Mouse (Mus musculus) ES-Bruce4 (cell line): Measurements from ENCODE around the gene Prom2.

ENCODE experiments used
- CTCF ChIP-seq: IDR thresholded peaks from one replicate; pipeline ENCODE4 v1.8.1; 2011; ENCODE audit warnings: low read depth, low read length
- POLR2A ChIP-seq: IDR thresholded peaks from one replicate; pipeline ENCODE4 v1.8.1; 2011; ENCODE audit warnings: low read length; ENCODE audit not compliant: insufficient read depth

DNA sequence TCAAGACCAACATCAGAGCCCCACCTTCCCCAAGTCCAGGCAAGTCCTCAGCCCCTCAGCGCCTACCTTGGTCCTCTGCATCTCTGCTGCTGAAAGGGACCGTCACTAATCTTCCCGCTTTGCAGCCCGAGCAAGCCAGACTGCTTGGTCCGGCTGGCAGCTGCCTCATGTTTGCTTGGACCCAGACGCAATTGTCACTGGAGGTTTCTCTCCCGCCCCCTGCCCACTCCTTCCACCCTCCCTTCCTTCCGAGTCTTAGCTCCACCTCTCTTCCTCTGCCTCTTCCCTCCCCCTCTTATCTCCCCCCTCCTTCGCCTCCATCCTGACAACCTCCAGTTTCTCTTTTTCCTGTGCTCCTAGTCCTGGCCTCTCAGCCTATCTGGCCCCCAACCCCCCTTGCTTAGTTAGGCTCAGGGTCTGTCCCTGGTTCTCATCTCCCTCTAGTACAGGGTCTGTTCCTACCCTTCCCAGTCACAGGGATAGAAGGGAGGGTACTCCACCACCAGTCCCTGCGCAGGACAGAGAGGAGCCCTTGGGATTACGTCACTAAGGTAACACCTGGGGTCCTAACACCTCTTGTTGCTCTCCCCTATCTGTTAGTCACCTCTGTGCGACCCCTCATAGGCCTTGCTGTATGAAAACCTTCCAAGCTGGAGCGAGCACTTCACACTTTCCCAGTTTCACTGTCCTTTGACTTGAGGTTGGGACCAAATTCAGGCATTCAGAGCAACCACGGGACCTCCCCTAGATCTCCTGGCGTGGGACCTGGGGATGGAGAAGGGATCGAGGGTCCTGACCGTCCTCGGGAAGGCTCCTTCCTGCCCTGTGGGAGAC lies 19.9 kb downstream of the Prom2 start:
- TF ChIP-seq POLR2A (no peak), CTCF (no peak)
